Mouse (Mus musculus): ENCODE results near the gene Col4a4. TPM values are rescaled to one million over a fixed set of nuclear protein-coding genes. Genes with fewer than 3 reads are reported as not detected.

Gene Col4a4
- polyA plus RNA-seq, 1 experiment: 0.08 TPM

DNA sequence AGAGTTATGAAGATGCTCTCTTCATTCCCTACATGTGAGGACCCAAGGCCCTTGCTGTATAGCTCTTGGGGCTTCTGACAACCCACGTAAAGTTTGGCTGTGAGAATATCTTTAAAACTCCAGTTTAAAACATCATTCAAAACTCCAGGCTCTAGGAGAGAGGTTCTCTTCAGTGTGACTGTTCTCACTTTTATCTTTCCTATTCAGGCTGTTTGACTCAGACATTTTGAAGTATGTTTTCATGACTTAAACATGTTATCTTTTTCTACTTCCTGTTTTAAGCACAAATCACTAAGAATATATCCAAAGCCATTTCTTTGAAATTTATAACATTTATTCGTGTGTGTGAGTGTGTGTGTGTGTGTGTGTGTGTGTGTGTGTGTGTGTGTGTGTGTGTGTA, 38.8 kb upstream of the Col4a4 start:
- TF ChIP-seq CTCF (IDR thresholded peaks at IDR 0.05; ENCODE audit: extremely low read depth, insufficient read length, insufficient replicate concordance, low read depth, low read length) (no peak), POLR2A (IDR thresholded peaks at IDR 0.05; ENCODE audit: low read depth, low read length) (no peak)
- no peaks in the 10 kb centered on the region for H3K36me3 ChIP-seq (ENCODE audit: control insufficient read depth, insufficient read depth, low read length)
- H3K4me3 ChIP-seq (ENCODE audit: low read depth, low read length): no peak overlapping the region
- H3K27ac ChIP-seq (ENCODE audit: insufficient read depth, low read depth, low read length): no peak overlapping the region
- no peaks in the 10 kb centered on the region for H3K4me1 ChIP-seq (ENCODE audit: control insufficient read depth, insufficient read depth, insufficient read length, low read length)
- no peaks in the 10 kb centered on the region for H3K27me3 ChIP-seq (ENCODE audit: control insufficient read depth, insufficient read depth, low read length)
- WGBS: 65% methylated on average over 2 of the region's 2 CpGs

DNA sequence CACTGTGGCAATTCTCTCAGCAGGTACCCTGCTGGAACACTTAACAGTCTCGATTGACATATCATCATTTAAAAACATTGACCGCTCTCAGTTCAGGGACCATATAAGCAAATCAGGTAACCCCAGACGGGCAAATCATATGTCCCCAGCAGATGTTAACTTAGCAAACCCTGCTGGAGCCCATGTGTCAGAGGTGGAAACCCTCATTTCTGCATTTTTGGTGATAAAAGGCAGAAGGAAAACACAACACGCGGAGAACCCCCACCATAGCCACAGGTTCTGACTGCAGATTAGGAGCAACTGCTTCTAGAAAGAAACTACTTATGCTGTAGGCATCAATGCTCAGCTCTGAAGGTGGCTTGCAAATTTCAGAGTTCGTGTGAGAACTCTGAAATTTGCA, 38.3 kb upstream of the Col4a4 start:
- TF ChIP-seq CTCF (IDR thresholded peaks at IDR 0.05; ENCODE audit: extremely low read depth, insufficient read length, insufficient replicate concordance, low read depth, low read length): no peak
- no peak for TF ChIP-seq POLR2A (IDR thresholded peaks at IDR 0.05; ENCODE audit: low read depth, low read length)
- Histone ChIP-seq H3K4me1 (ENCODE audit: control insufficient read depth, insufficient read depth, insufficient read length, low read length) (no peaks in the 10 kb centered on the region), H3K27me3 (ENCODE audit: control insufficient read depth, insufficient read depth, low read length) (no peaks in the 10 kb centered on the region), H3K4me3 (ENCODE audit: low read depth, low read length) (no peak overlapping the region), H3K27ac (ENCODE audit: insufficient read depth, low read depth, low read length) (no peak overlapping the region), H3K36me3 (ENCODE audit: control insufficient read depth, insufficient read depth, low read length) (no peaks in the 10 kb centered on the region)
- WGBS: 72% methylated on average over 6 of the region's 6 CpGs

DNA sequence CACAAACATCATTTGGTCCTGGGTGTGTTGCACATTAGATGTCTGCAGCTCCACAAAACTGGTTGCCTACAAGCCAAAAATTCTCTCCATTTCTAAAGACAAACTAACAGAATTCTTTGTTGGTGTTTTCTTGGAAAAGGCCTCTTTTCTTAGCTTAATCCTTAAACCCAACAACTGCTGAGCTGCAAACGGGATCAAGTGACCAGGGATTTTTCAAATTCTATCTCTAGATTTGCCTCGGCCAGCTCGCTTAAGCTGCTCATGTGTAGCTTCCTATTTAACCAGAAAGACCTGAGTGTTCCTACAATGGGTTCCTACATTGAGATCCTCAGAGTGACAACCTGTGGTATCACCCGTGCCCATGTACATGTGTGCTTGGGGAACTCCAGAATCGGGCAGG, 33.3 kb upstream of the Col4a4 start:
- TF ChIP-seq POLR2A (IDR thresholded peaks at IDR 0.05; ENCODE audit: low read depth, low read length): no peak
- TF ChIP-seq CTCF (IDR thresholded peaks at IDR 0.05; ENCODE audit: extremely low read depth, insufficient read length, insufficient replicate concordance, low read depth, low read length): no peak
- Histone ChIP-seq H3K27me3 (ENCODE audit: control insufficient read depth, insufficient read depth, low read length) (no peaks in the 10 kb centered on the region), H3K4me1 (ENCODE audit: control insufficient read depth, insufficient read depth, insufficient read length, low read length) (no peaks in the 10 kb centered on the region), H3K27ac (ENCODE audit: insufficient read depth, low read depth, low read length) (no peak overlapping the region), H3K36me3 (ENCODE audit: control insufficient read depth, insufficient read depth, low read length) (no peaks in the 10 kb centered on the region), H3K4me3 (ENCODE audit: low read depth, low read length) (no peak overlapping the region)
- WGBS: 86% methylated on average over 5 of the region's 5 CpGs

DNA sequence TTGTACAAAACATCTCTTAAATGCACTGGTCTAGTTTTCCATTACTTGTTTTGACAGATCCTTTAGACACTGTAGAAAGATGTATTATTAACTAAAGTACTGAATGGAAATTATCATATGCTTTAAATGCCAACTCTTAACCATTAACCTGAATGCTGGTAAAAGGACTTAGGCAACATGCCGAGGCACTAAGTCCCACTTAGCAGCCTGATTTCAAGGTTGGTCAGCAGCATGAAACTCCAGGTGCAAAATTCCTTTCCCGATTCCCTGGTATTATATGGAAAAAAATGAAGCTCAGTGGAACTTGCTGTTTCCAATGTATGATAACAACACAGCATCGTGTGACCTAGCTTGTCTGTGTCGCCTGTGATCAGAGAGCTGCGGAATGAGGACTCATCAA, 31.9 kb upstream of the Col4a4 start:
- H3K4me3 ChIP-seq (ENCODE audit: low read depth, low read length): no peak overlapping the region
- TF ChIP-seq CTCF (IDR thresholded peaks at IDR 0.05; ENCODE audit: extremely low read depth, insufficient read length, insufficient replicate concordance, low read depth, low read length) (no peak), POLR2A (IDR thresholded peaks at IDR 0.05; ENCODE audit: low read depth, low read length) (no peak)
- H3K36me3 ChIP-seq (ENCODE audit: control insufficient read depth, insufficient read depth, low read length): no peaks in the 10 kb centered on the region
- H3K27ac ChIP-seq (ENCODE audit: insufficient read depth, low read depth, low read length): no peak overlapping the region
- H3K27me3 ChIP-seq (ENCODE audit: control insufficient read depth, insufficient read depth, low read length): no peaks in the 10 kb centered on the region
- WGBS: 74% methylated on average over 5 of the region's 5 CpGs
- no peaks in the 10 kb centered on the region for H3K4me1 ChIP-seq (ENCODE audit: control insufficient read depth, insufficient read depth, insufficient read length, low read length)

DNA sequence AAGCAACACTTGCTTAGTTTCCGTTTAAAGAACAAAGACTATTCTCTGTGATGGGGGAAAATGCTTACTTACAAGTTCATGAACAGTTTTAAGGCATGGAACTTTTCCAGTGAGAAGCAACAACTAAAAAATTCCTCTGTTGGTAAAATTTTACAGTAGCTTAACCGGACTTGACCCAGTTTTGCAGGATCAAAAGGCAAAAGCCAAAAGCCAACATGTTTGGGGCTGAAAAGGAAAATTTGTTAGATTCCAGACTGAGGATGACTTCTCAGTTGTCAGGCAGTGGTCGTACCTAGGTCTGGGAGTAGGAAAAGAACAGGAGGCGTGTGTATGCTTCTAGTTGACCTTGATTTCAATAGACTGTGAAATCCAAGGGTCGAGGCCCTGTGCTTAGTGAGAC, 31.4 kb upstream of the Col4a4 start:
- Histone ChIP-seq H3K27ac (ENCODE audit: insufficient read depth, low read depth, low read length) (no peak overlapping the region), H3K36me3 (ENCODE audit: control insufficient read depth, insufficient read depth, low read length) (no peaks in the 10 kb centered on the region), H3K4me3 (ENCODE audit: low read depth, low read length) (no peak overlapping the region), H3K27me3 (ENCODE audit: control insufficient read depth, insufficient read depth, low read length) (no peaks in the 10 kb centered on the region), H3K4me1 (ENCODE audit: control insufficient read depth, insufficient read depth, insufficient read length, low read length) (no peaks in the 10 kb centered on the region)
- 75% methylated on average over 5 of the region's 5 CpGs for WGBS
- no peak for TF ChIP-seq POLR2A (IDR thresholded peaks at IDR 0.05; ENCODE audit: low read depth, low read length)
- TF ChIP-seq CTCF (IDR thresholded peaks at IDR 0.05; ENCODE audit: extremely low read depth, insufficient read length, insufficient replicate concordance, low read depth, low read length): no peak

DNA sequence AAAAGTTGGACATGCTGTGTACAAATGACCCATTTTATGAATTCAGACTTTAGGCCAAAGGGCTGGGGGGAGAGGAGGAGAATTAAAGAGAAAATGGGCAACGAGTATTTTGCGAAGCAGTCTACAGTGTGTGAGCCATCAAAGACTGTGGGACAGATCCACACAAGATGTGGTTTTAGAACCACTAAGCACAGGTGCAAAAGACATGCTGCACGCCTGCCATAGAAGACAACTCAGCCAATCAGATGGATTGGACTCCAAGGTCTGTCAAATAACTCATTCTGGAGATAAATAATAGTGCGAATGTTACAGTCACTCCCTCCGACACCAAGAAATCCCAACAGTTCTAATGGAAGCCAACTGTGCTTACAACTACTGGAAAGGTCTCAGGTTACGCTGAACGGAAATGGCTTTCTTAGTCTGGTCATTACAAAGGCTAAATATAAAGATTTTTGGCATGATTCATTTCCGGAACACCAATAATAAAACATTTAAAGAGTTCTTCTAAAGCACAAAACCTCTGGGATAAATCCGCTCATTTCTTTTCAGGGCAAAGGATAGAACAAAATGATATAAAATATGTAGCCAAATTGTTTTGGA, 25.5 kb upstream of the Col4a4 start:
- Histone ChIP-seq H3K27ac (ENCODE audit: insufficient read depth, low read depth, low read length) (no peak overlapping the region), H3K4me3 (ENCODE audit: low read depth, low read length) (no peak overlapping the region), H3K27me3 (ENCODE audit: control insufficient read depth, insufficient read depth, low read length) (no peaks in the 10 kb centered on the region), H3K4me1 (ENCODE audit: control insufficient read depth, insufficient read depth, insufficient read length, low read length) (no peaks in the 10 kb centered on the region), H3K36me3 (ENCODE audit: control insufficient read depth, insufficient read depth, low read length) (no peaks in the 10 kb centered on the region)
- WGBS: 82% methylated on average over 9 of the region's 9 CpGs
- no peak for TF ChIP-seq CTCF (IDR thresholded peaks at IDR 0.05; ENCODE audit: extremely low read depth, insufficient read length, insufficient replicate concordance, low read depth, low read length)

DNA sequence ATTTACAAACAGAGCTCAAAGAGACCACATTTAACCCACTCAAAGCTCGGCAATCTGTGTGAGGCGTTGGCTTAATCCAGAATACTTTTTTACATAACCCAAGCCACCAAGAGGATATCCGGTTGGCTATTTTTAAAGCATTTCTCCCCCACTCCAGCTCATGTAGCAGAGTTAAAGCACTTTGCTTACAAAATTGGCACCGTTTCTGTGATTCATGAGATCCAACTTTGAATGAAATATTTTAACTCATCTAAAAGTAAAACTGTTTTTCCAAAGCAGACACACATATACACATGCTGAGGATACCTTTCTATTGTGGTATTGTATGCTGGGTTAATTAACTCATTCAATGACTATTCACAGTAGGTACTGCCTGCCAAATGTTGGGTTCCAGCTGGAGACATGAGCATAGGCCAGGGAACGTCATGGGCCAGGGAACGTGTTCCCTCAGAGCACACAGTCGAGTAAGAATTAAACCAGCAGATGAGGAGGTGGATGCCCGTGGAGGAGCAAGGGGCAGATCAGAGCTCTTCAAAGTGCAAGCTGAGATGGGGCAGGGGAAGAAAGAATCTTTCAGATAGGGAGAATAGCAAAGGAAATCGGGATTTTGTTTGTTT, 22.1 kb upstream of the Col4a4 start:
- H3K27me3 ChIP-seq (ENCODE audit: control insufficient read depth, insufficient read depth, low read length): no peaks in the 10 kb centered on the region
- no peak for TF ChIP-seq CTCF (IDR thresholded peaks at IDR 0.05; ENCODE audit: extremely low read depth, insufficient read length, insufficient replicate concordance, low read depth, low read length)
- no peak for TF ChIP-seq POLR2A (IDR thresholded peaks at IDR 0.05; ENCODE audit: low read depth, low read length)
- H3K4me1 ChIP-seq (ENCODE audit: control insufficient read depth, insufficient read depth, insufficient read length, low read length): no peaks in the 10 kb centered on the region
- WGBS: 71% methylated on average over 9 of the region's 9 CpGs
- H3K36me3 ChIP-seq (ENCODE audit: control insufficient read depth, insufficient read depth, low read length): no peaks in the 10 kb centered on the region
- H3K27ac ChIP-seq (ENCODE audit: insufficient read depth, low read depth, low read length): no peak overlapping the region
- H3K4me3 ChIP-seq (ENCODE audit: low read depth, low read length): no peak overlapping the region

All from small intestine, adult 2 months (tissue).